Mouse (Mus musculus): ENCODE data around the gene Pde8a.

GRCm38 (mm10) chr7:81304675-81305074 is 91.3 kb downstream of the Pde8a start:
- TF ChIP-seq CTCF (IDR thresholded peaks at IDR 0.05; ENCODE audit: extremely low read depth, insufficient read depth, low read length) (no peak), POLR2A (IDR thresholded peaks at IDR 0.05; ENCODE audit: extremely low read depth, insufficient read depth, low read length) (no peak)
